Mouse (Mus musculus) myocyte (in vitro differentiated cells): ENCODE results near the gene Mcl1. TPM values are rescaled to one million over a fixed set of nuclear protein-coding genes. Genes with fewer than 3 reads are reported as not detected.
A peak's percentile ranks its signal among the peaks of the same experiment; 100 is the strongest.

Experiments used
- H3K27me3 ChIP-seq: one replicate; pipeline ENCODE4 v1.6.1; 2011; ENCODE audit not compliant: control insufficient read depth, insufficient read depth, insufficient read length
- H3K36me3 ChIP-seq: one replicate; pipeline ENCODE4 v1.6.1; 2011; ENCODE audit not compliant: control insufficient read depth, insufficient read depth
- H3K4me2 ChIP-seq: one replicate; pipeline ENCODE4 v1.6.1; 2011; ENCODE audit warnings: low read depth, control low read depth
- H3K4me3 ChIP-seq: one replicate; pipeline ENCODE4 v1.5.1; 2011; ENCODE audit warnings: mild to moderate bottlenecking, control low read depth, moderate library complexity
- H3K79me2 ChIP-seq: one replicate; pipeline ENCODE4 v1.6.1; 2011; ENCODE audit not compliant: control insufficient read depth, insufficient read depth
- H3ac ChIP-seq: one replicate; pipeline ENCODE4 v1.6.1; 2011; ENCODE audit not compliant: control insufficient read depth, insufficient read length
- CEBPB ChIP-seq: IDR thresholded peaks from 2 replicates; pipeline ENCODE4 v1.6.1; 2011; ENCODE audit warnings: mild to moderate bottlenecking, moderate library complexity; ENCODE audit not compliant: poor library complexity, insufficient read depth, severe bottlenecking
- E2F4 ChIP-seq: IDR thresholded peaks from one replicate; pipeline ENCODE4 v1.6.1; 2011; ENCODE audit warnings: mild to moderate bottlenecking, control low read depth, moderate library complexity; ENCODE audit not compliant: insufficient read depth
- MAX ChIP-seq: IDR thresholded peaks from one replicate; pipeline ENCODE4 v1.6.1; 2011; ENCODE audit warnings: low read depth, mild to moderate bottlenecking, control low read depth
- MYOD1 ChIP-seq, 3 experiments: IDR thresholded peaks; one replicate each; pipeline ENCODE4 v1.6.1; 2011; ENCODE audit warnings: control low read depth in 2 of 3, low read depth in 2 of 3, mild to moderate bottlenecking in 2 of 3, moderate library complexity in 1 of 3; ENCODE audit not compliant: insufficient read length in 2 of 3, control insufficient read depth in 1 of 3
- MYOG ChIP-seq, 3 experiments: IDR thresholded peaks; one replicate each; pipeline ENCODE4 v1.6.1; 2011; ENCODE audit warnings: control low read depth in 2 of 3, low read depth in 2 of 3, mild to moderate bottlenecking in 2 of 3; ENCODE audit not compliant: insufficient read length in 2 of 3, control insufficient read depth in 1 of 3, insufficient read depth in 1 of 3
- POLR2A ChIP-seq: IDR thresholded peaks from one replicate; pipeline ENCODE4 v1.6.1; 2011; ENCODE audit warnings: low read depth, mild to moderate bottlenecking, control low read depth, moderate library complexity; ENCODE audit not compliant: insufficient read length
- POLR2AphosphoS2 ChIP-seq: IDR thresholded peaks from one replicate; pipeline ENCODE4 v1.6.1; 2011; ENCODE audit warnings: low read depth, control low read depth; ENCODE audit not compliant: insufficient read length
- REST ChIP-seq: IDR thresholded peaks from one replicate; pipeline ENCODE4 v1.6.1; 2011; ENCODE audit warnings: mild to moderate bottlenecking, control low read depth, moderate library complexity; ENCODE audit not compliant: insufficient read depth, insufficient read length
- SRF ChIP-seq: IDR thresholded peaks from one replicate; pipeline ENCODE4 v1.6.1; 2011; ENCODE audit warnings: low read depth; ENCODE audit not compliant: control insufficient read depth, insufficient read length
- TCF12 ChIP-seq: IDR thresholded peaks from one replicate; pipeline ENCODE4 v1.6.1; 2011; ENCODE audit warnings: mild to moderate bottlenecking, control low read depth; ENCODE audit not compliant: poor library complexity, insufficient read depth, severe bottlenecking
- TCF3 ChIP-seq: IDR thresholded peaks from one replicate; pipeline ENCODE4 v1.6.1; 2011; ENCODE audit warnings: low read depth, control low read depth; ENCODE audit not compliant: insufficient read length
- USF1 ChIP-seq: IDR thresholded peaks from one replicate; pipeline ENCODE4 v1.6.1; 2011; ENCODE audit warnings: low read depth, mild to moderate bottlenecking, control low read depth, moderate library complexity
- polyA plus RNA-seq: library from polyadenylated mRNA; unstranded; fragments of >200 nt; fragmentation: generic; extraction: Trizol; gene quantifications from one replicate; pipeline ENCODE4 v1.2.1, GENCODE M21; 2012; ENCODE audit warnings: missing spikeins

Mcl1 gene
- polyA plus RNA-seq, 1 experiment: 51.6 TPM

DNA sequence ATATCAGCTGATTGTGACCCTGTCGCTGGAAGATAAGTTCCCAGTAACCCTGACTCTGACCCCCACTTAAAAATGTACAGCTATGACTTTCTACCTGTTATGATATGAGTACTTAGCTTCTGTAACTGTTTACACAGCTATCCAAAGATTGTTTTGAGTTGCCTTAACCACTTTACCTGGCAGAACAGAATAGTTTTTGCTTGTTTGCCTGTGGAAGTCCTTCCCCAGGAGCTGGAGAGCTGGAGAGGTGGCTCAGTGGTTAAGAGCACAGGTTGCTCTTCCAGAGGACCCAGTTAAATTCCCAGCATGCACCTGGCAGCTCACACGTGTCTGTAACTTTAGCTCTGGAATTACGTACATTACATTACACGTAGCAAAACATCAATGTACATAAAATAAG, 46.0 kb downstream of the Mcl1 start:
- no peaks in the 10 kb centered on the region for H3K79me2 ChIP-seq
- H3K4me2 ChIP-seq: no peak overlapping the region
- H3K36me3 ChIP-seq: no peaks in the 10 kb centered on the region
- TF ChIP-seq SRF: no peak
- no peak for TF ChIP-seq POLR2AphosphoS2
- H3ac ChIP-seq: no peak overlapping the region
- no peak overlapping the region for H3K4me3 ChIP-seq
- no peaks in the 10 kb centered on the region for H3K27me3 ChIP-seq

DNA sequence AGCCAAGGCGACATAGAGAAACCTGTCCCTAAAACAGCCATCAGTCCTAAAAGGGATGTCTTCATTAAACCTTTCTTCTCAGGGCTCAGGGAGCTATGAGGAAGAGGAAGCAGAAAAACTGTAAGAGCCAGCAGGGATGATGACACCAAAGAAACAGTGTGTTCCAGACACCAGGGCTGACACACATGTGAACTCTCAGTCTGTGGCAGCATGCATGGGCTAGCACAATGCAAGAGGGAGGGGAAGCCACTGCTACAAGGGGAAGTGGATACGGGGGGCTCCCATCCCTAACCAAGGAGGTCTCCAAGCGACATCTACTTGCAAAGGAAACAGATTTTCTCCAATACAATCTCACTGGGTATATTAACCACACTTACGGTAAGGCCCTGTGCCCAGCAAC, 47.7 kb downstream of the Mcl1 start:
- no peaks in the 10 kb centered on the region for H3K36me3 ChIP-seq
- no peaks in the 10 kb centered on the region for H3K79me2 ChIP-seq
- no peak overlapping the region for H3K4me3 ChIP-seq
- no peak overlapping the region for H3K4me2 ChIP-seq
- TF ChIP-seq REST (no peak), POLR2A (no peak), USF1 (no peak), E2F4 (no peak), MAX (no peak), MYOD1 (IDR thresholded peaks at IDR 0.05; ENCODE audit: control insufficient read depth in 1 of 3, insufficient read length in 2 of 3, low read depth in 2 of 3) (no peak), TCF12 (no peak), POLR2AphosphoS2 (no peak), TCF3 (no peak)
- H3K27me3 ChIP-seq: no peaks in the 10 kb centered on the region
- H3ac ChIP-seq: no peak overlapping the region

DNA sequence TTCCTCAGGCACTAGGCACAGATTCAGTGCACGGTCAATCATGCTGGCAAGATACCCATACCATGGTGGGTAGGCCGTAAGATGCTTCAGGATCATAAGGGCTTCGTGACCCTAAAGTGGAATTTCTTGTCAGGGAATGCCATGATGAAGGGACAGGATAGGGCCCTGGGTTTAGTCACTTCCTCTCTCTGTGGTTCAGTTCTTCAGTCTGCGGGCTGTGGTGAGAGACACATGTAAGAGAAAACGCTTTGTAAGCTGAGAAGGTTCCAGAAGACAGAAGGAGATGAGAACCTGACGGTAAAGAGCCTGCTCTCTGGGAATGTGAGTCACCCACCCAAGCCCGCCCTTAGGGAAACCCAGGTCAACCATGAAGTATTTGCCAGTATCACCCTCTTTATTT, 48.9 kb downstream of the Mcl1 start:
- no peaks in the 10 kb centered on the region for H3K27me3 ChIP-seq
- H3K36me3 ChIP-seq: no peaks in the 10 kb centered on the region
- no peaks in the 10 kb centered on the region for H3K79me2 ChIP-seq
- peak overlapping the region; percentile 41 for H3K4me2 ChIP-seq
- H3ac ChIP-seq: no peak overlapping the region
- no peak for TF ChIP-seq E2F4
- TF ChIP-seq MYOG (IDR thresholded peaks at IDR 0.05; ENCODE audit: control insufficient read depth in 1 of 3, insufficient read depth in 1 of 3, insufficient read length in 2 of 3, low read depth in 2 of 3): no peak
- TF ChIP-seq REST: no peak
- no peak overlapping the region for H3K4me3 ChIP-seq

DNA sequence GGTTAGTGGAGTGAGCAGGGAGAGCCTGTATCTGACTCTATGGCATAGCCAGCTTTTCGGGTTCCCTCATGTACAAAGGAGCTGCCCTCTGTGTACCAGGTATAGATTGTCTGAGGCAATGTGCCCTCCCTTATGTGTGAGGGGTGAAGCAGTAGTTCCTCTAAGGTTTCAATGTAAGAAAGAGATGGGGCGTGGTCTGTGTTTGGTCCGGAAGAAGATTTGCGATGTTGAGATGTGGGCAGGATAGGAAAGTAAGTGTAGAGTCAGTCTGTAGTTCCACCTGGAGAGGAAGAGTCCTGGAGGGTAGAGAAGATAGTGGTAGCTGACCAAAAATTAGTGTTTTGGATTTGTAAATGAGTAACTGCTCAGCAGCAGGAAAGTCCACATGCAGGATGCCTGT, 50.5 kb downstream of the Mcl1 start:
- H3K79me2 ChIP-seq: no peaks in the 10 kb centered on the region
- no peaks in the 10 kb centered on the region for H3K36me3 ChIP-seq
- H3K4me2 ChIP-seq: no peak overlapping the region
- no peaks in the 10 kb centered on the region for H3K27me3 ChIP-seq
- no peak overlapping the region for H3ac ChIP-seq
- TF ChIP-seq POLR2A: no peak
- TF ChIP-seq POLR2AphosphoS2: no peak
- no peak for TF ChIP-seq MAX
- TF ChIP-seq CEBPB: no peak
- no peak for TF ChIP-seq TCF12
- no peak for TF ChIP-seq REST
- TF ChIP-seq SRF: no peak
- TF ChIP-seq MYOD1 (IDR thresholded peaks at IDR 0.05; ENCODE audit: control insufficient read depth in 1 of 3, insufficient read length in 2 of 3, low read depth in 2 of 3): no peak
- no peak for TF ChIP-seq MYOG (IDR thresholded peaks at IDR 0.05; ENCODE audit: control insufficient read depth in 1 of 3, insufficient read depth in 1 of 3, insufficient read length in 2 of 3, low read depth in 2 of 3)
- no peak for TF ChIP-seq E2F4
- TF ChIP-seq USF1: no peak
- no peak for TF ChIP-seq TCF3
- no peak overlapping the region for H3K4me3 ChIP-seq

DNA sequence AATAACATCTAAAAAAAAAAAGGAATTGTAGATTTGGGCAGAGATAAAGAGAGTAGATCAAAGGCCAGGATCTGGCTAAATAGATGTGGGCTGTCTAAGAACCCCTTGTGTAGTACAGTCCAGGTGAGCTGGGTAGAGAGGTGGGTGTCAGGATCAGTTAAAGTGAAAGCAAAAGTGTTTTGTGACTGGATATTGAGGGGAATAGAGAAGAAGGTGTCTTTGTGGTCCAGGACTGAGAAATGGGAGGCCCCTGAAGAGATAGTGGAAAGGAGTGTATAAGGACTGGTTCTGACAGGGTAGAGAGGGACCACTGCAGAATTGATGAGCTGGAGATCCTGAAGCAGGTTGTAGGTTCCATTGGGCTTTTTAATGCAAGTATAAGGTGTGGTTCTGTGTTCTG, 51.4 kb downstream of the Mcl1 start:
- H3K79me2 ChIP-seq: no peaks in the 10 kb centered on the region
- TF ChIP-seq MAX (no peak), MYOG (IDR thresholded peaks at IDR 0.05; ENCODE audit: control insufficient read depth in 1 of 3, insufficient read depth in 1 of 3, insufficient read length in 2 of 3, low read depth in 2 of 3) (no peak)
- no peak overlapping the region for H3ac ChIP-seq
- H3K36me3 ChIP-seq: no peaks in the 10 kb centered on the region
- H3K4me3 ChIP-seq: no peak overlapping the region
- H3K4me2 ChIP-seq: no peak overlapping the region
- no peaks in the 10 kb centered on the region for H3K27me3 ChIP-seq

Other genes starting within 250 kb of the Mcl1 start
- 20.9 TPM for gene Arnt, start 224.4 kb upstream of the Mcl1 start, polyA plus RNA-seq
- 0.11 TPM for gene Ctsk, start 159.5 kb upstream of the Mcl1 start, polyA plus RNA-seq
- gene Ctss, start 132.0 kb upstream of the Mcl1 start, polyA plus RNA-seq: 0.02 TPM
- not detected for gene Hormad1, start 99.1 kb upstream of the Mcl1 start, polyA plus RNA-seq
- 4.4 TPM for gene Golph3l, start 69.9 kb upstream of the Mcl1 start, polyA plus RNA-seq
- 65.3 TPM for gene Ensa, start 33.8 kb upstream of the Mcl1 start, polyA plus RNA-seq
- 4.6 TPM for gene Adamtsl4, start 29.1 kb downstream of the Mcl1 start, polyA plus RNA-seq
- 219 TPM for gene Ecm1, start 80.8 kb downstream of the Mcl1 start, polyA plus RNA-seq
- gene Tars2, start 101.4 kb downstream of the Mcl1 start, polyA plus RNA-seq: 34.3 TPM
- 8.5 TPM for gene Rprd2, start 160.1 kb downstream of the Mcl1 start, polyA plus RNA-seq
- gene Prpf3, start 197.1 kb downstream of the Mcl1 start, polyA plus RNA-seq: 17.8 TPM
- 400 TPM for gene Mrps21, start 212.7 kb downstream of the Mcl1 start, polyA plus RNA-seq
- 22.4 TPM for gene Ciart, start 223.5 kb downstream of the Mcl1 start, polyA plus RNA-seq
- gene BC028528, start 233.2 kb downstream of the Mcl1 start, polyA plus RNA-seq: 11.3 TPM
- 106 TPM for gene Aph1a, start 235.2 kb downstream of the Mcl1 start, polyA plus RNA-seq
- 0.11 TPM for gene Car14, start 245.9 kb downstream of the Mcl1 start, polyA plus RNA-seq